Mouse (Mus musculus) right cerebral cortex, postnatal 14 days (tissue): ENCODE results near the gene Hist1h3e.

Source experiments
- DNase-seq: peaks from one replicate; pipeline ENCODE4 v3.0.0; 2022

Gene Hist1h3e

DNA sequence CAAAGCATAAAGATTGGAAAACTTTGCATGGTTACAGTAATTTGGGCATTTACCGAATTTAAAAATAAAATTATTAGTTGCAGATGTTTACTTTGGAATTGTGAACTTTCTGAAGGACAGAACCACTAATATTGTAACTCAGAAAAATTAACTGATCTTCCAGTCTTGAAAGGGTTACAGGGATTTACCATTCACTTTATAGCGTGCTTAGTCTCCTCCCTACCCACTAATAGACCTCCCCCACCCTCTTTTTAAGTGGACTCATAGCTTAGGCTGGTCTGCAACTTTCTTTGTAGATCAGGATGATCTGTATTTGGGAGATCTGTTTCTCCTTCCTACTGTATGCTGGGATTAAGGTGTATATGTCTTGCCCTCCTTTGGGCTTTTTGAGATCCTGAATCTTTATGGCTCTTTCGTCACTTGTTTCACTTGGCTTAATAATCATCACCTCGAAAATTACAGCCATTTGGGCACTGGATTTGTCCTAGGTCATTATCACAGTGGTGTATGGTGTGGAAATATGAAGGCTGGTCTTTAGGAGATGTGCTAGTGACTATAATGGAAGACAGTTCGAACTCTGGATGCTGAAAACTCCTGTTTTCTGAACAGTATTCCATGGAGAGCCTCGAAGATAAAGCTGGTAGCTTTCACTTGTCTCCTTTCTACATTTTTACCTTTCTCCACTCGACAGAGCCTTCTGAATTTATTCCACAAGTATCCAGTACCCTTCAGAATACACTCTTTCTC is 25.9 kb downstream of the Hist1h3e start:
- no peak for DNase-seq

DNA sequence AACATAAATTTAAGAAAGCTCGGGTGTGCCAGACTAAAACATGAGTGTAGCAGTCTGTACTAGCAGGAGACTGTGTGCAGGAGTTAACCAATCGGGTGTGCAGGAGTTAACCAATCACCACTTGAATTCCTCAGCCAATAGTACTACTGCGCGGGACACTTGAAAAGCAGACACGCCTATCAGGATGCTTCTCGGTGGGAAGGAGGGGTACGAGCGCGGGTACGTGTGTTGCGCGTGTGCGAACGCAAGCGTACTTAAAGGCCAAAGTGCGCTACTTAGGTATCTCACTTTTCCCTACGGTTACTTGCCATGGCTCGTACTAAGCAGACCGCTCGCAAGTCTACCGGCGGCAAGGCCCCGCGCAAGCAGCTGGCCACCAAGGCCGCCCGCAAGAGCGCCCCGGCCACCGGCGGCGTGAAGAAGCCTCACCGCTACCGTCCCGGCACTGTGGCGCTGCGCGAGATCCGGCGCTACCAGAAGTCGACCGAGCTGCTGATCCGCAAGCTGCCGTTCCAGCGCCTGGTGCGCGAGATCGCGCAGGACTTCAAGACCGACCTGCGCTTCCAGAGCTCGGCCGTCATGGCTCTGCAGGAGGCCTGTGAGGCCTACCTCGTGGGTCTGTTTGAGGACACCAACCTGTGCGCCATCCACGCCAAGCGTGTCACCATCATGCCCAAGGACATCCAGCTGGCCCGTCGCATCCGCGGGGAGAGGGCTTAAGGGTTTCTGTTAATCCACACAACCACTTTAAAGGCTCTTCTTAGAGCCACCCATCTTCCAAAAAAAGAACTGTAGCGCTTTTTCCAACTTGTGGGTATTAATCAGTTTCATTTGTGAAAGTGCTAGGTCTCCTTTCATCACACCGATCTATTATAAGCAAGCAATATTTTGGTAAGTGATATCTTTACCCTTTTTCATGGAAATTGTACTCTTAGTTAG is 26.8 kb downstream of the Hist1h3e start, which contains the start of gene Hist1h3g:
Gene Hist1h3g (plus strand): TSS at position 286 of the 939 bp plus-strand sequence.
- peak; percentile 91 for DNase-seq

DNA sequence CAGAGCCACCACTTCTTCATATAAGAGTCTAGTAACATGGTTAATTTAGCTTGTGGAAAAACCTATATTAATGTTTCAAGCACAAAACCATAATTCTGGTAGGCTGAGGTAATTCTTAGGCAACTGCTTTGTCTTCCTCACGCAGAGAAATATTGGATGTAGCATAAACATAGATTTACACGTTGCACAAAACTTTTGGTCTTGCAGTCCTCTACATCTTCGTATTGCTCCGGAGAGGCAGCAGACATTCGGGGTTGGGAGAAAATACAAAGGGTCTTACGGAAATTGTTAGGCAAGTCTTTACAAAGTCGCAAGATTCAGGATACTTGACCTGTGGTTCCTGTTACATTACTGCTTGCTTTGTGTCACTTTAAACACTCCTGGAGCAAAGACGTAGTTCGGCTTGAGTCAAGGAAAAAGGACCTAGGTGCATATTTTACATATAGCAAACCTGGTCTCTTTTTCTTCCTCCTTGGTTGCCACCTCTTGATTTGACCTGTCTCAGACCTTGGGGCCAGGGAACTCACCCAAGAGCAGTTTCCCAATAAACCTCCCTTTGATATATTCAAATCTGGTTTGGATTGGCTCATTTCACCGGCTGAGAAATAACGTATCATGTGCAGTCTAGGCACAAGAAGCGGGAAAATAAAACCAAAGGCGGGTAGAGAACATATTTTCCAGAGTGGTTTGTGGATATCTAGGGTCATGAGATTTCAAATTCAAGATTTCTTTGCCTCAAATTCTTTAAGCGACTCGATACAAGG is 27.6 kb downstream of the Hist1h3e start:
- DNase-seq: no peak

DNA sequence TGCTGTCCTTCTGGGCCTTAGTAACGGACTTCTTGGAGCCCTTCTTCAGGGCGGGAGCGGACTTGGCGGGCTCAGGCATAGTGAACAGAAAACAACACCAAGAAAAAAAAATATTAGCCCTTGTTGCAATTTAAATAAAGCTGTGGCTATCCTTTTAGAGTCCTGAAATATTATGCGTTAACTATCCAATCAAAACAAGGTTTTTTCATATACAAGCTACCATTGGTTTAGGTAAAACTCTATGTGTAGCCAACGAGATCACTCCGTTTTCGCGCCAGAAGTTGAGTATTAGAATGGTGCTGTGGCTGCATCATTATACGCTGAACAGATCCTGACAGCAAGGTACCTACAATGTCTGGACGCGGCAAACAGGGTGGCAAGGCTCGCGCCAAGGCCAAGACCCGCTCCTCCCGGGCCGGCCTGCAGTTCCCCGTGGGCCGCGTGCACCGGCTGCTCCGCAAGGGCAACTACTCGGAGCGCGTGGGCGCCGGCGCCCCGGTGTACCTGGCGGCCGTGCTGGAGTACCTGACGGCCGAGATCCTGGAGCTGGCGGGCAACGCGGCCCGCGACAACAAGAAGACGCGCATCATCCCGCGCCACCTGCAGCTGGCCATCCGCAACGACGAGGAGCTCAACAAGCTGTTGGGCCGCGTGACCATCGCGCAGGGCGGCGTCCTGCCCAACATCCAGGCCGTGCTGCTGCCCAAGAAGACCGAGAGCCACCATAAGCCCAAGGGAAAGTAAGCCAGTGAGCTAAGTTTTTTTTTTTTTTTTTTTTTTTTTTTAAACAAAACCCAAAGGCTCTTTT is 28.4 kb downstream of the Hist1h3e start, which contains the start of gene Hist1h2af:
Gene Hist1h2af (plus strand): TSS at position 347 of the 808 bp plus-strand sequence.
- DNase-seq: peak; percentile 57

DNA sequence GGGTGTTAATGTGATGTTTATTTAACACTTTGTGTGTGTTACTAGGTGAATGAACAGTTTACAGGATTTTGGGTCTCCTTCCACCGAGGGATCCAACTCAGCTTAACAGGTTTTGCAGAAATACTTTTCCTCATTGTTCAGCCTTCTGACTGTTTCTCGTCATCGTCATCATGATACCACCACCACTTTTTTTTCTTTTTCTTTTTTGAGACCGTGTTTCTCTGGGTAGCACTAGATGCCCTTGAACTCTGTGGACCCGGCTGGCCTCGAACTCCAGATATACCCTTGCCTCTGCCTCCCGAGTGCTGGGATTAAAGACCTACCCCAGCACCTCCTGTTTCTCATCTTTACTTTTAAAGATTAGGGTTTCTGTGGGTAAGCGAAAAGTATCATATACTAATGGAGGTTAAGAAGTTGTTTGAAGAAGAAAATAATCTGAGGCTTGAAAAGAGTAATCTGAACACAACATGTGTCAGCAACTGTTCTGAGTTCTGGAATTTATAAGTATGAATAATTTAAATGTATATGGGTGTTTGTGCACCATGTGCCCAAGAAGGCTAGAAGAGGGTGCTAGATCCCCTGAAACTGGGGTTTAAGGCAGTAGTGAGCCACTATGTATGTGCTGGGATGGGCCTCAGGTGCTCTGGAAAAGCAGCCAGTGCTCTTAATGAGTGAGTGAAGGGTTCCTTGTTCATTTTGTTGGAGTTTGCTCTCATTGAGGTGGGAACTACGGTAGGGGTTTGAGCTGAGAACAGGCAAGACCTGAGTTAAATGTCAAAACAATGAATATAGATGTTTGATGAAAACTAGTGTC is 29.7 kb downstream of the Hist1h3e start:
- no peak for DNase-seq

DNA sequence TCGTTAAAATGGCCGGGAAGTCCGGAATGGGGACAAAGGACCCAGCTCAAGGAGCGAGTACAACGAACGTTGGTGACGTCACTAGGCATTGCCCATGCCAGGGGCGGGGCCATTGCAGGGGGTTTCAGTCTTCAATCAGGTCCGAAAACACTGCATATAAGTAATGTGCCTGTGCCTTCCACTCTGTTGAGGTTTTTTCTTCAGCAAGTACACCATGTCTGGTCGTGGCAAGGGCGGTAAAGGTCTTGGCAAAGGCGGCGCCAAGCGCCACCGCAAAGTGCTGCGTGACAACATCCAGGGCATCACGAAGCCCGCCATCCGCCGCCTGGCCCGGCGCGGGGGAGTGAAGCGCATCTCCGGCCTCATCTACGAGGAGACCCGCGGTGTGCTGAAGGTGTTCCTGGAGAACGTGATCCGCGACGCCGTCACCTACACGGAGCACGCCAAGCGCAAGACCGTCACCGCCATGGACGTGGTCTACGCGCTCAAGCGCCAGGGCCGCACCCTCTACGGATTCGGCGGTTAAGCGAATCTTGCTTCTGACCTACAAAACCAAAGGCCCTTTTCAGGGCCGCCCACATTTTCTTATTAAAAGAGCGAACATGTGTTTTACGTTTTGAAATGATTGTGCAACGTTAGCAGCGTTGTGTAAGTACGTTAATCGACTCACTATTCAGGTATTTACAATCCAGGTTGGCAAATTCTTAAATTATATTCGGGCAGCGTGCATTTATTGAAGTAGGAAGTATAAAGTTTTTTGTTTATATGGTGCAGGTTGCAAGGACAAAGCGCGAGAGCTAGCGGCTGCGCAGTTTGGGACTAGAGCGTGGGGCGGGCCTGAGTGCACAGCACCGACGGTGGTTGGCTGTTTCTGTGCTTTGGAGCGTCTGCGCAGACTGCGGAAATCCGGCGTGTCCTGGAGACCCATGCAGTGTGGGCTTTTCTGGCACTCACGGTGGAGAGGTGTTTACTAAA is 31.0 kb downstream of the Hist1h3e start, which contains the start of gene Hist1h4h:
Gene Hist1h4h (plus strand): TSS at position 150 of the 975 bp plus-strand sequence.
- DNase-seq: peak; percentile 89

DNA sequence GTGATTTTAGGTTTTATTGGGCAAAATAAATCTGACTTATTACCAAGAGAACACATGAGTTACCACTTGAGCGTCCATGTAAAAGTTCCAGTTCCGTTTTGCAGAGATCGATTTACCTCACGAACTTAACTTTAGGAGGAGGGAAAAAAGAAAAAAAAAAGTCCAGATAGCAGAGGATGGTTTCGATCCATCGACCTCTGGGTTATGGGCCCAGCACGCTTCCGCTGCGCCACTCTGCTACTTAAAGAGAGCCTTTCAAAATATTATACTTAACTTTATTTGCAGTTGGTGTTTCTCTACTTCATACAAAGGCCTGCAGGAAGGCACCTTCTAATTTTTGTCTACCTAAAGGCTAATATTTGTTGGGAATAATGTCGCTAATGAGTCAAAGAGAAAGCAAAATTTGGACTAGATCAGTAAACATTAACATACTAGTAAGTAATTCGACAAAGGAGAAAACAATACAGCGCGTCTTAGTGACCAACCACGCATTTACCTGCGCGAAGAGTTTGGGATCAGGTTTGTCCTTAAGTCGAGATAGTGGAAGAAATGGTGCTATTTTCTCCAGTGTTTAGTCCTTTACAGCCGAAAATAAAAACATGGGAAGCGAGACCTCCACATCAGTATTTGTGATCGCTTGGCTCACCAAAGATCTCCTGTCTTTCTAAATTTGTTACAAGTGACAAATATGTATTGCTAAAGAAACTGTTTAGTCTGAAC is 31.8 kb downstream of the Hist1h3e start:
- DNase-seq: peak; percentile 21

DNA sequence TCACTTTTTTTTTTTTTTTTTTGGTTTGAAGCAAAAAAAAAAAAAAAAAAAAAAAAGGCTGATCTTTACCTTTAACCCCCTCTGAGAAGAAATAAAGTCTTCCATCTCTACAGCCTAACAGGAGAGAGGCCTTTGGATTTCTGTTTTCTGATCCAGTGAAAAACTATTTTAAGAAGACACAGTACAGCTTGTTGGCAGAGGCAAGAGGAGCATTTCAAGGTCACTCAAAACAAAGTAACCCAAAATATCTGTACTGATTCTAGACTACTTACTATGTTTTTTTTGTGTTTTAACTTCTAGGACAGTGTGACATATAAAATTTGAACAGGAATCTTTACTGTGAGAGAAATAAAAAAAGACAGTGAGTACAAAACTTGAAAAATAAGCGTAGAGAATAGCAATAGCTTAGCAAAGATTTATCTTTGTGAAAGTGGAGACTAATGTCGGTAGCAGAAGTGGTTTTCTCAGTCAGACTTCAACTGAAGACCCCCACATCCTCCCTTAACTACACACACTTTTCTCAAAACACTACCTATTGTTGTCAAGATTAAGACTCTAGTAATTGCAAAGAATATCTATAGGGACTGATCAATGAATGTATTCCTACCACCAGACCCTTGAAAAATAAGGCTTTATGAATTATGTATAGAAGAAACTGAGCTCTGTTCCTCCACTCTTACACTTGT is 32.5 kb downstream of the Hist1h3e start:
- no peak for DNase-seq

DNA sequence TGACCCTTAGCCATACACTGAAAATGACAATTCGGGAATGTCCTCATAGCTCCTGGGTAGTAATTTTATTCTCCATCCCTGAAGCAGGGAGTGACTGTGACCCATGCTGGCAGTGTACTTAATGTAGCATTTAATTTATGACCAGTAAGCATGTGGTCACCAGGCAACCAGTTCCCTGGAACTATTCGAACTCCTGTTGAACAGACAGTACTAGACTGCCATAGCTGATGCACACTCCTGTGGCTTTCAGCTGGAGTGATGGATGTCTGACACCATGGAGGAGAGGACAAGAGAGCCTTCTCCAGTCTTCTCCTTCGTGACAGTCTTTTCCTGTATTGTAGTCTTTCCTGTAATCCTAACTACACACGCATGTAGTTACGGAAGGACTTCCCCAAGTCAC is 33.2 kb downstream of the Hist1h3e start:
- DNase-seq: no peak

DNA sequence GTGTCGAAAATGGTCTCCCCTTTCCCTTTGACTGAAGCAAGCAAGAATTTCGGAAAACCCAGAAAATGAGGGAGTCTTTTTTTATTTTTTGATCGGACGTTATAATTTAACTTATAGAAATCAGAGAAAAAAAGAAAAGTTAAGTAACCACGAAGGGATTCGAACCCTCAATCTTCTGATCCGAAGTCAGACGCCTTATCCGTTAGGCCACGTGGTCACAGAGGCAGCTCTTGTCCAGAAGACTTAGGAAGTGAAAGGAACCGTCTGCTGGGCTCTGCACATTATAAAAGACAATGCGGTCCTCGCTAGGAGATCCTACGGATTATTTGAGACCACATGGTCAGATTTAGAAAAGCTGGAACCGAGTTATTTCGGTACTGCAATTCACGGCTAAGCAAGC is 35.9 kb downstream of the Hist1h3e start:
- peak; percentile 85 for DNase-seq

DNA sequence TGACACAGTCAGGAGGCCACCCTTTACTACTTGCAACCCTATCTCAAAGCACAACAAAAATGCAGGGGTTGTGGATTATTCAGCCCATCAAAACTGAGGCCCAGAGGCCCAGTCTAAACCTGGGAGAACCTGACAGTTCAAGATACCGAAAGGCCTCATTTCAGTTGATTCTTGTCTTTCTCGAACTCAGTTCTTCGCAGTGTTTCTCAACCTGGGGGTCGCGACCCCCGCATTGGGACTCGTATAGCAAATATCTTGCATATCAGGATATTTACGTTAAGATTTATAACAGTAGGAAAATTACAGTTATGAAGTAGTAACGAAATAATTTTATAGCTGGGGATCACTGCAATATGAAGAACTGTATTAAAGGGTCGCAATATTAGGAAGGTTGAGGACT is 36.3 kb downstream of the Hist1h3e start:
- DNase-seq: no peak

DNA sequence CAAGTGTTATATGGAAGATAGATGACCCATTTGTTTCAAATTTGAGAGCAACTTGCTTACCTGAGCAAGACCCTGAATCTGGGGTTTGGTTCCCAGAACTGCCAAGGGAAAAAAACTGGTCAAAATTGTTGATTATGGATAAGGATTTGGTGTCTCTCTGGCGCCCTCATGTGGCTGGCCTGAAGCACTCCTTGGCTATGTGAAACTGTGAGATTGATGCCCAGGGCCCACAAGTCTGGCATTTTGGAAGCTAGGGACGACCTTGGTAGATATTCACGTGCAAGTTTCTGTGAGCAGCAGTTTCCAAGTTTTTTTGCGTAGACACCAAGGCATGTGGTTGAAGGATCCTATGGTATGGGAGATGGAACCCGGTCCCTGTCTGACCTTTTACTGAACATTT is 37.5 kb downstream of the Hist1h3e start:
- peak; percentile 57 for DNase-seq

DNA sequence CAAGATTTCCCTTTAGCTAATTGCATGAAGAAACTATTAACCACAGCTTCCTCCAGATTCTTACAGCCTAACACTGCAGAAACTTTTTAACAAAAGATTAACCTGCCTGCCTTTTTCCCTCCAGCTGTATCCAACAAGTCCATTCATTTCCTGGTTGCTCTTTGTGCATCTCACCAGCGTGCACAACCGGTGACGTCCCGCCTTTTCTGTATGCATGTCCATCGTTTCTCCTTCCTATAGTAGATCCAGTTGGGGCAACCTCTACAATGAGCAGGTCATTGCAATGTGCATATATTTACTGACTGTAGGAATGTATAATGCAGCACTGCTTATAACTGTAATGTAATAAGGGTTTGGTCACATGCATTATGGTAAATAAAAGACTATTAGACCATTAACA is 38.2 kb downstream of the Hist1h3e start:
- no peak for DNase-seq

DNA sequence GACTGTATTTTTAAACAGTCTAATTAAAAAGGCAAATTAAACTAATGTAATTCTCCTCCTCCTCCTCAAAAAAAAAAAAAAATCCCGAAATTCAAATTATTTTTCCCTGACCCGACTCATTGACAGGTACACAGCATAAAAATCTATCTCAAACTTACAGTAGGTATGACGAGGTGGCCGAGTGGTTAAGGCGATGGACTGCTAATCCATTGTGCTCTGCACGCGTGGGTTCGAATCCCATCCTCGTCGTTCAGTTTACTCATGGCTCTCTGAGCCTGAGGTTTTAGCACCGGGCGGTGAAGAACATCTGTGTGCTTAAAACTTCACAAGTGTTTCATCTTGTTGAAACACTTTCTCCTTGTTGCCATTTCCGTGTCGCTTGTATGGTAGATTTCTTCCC is 40.5 kb downstream of the Hist1h3e start:
- peak; percentile 65 for DNase-seq

DNA sequence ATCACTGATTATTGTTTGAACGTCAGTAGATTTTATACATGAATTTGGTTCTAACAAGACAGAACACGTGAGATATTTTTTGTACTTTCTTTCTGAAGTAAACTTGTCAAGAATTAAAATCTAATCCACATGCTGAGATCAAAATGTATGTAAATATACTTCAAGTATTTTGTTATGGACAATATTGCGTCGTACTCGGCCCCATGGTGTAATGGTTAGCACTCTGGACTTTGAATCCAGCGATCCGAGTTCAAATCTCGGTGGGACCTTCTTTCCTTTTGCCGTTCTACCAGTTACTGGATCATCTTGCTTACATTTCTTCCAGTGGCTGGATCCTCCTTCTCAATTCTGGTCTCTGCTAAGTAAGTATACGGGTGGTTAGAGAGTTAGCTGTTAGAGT is 42.8 kb downstream of the Hist1h3e start:
- DNase-seq: peak; percentile 70

DNA sequence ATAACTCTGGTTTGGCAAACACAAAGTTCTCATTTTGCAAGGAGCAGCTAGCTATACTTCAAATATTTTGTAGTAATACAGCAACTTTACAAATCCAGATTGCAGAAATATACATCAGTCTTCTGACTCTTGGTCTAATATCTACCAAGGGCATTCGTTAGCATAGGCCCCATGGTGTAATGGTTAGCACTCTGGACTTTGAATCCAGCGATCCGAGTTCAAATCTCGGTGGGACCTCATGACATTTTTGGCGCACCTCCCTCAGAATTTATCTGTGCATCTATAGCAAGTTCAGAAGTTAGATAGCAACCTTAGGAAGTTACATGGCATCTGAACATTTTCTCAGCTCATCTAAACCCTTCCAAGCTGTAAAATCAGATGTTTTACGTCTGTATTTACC is 43.3 kb downstream of the Hist1h3e start:
- peak; percentile 55 for DNase-seq

DNA sequence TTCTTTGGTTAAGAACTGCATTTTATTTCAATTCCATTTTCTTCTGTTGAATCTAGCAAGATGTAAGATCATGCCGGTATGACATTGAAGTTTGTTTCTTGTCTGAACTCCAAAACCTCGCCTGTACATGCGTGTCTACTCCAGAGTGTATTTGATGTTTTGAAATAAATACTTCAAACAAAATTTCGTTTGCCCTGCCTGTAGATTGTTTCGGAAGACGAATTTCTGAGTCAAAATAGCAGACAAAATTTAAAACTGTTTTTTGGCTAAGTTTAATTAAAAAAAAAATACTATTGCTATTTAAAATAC is 43.9 kb downstream of the Hist1h3e start:
- DNase-seq: no peak

DNA sequence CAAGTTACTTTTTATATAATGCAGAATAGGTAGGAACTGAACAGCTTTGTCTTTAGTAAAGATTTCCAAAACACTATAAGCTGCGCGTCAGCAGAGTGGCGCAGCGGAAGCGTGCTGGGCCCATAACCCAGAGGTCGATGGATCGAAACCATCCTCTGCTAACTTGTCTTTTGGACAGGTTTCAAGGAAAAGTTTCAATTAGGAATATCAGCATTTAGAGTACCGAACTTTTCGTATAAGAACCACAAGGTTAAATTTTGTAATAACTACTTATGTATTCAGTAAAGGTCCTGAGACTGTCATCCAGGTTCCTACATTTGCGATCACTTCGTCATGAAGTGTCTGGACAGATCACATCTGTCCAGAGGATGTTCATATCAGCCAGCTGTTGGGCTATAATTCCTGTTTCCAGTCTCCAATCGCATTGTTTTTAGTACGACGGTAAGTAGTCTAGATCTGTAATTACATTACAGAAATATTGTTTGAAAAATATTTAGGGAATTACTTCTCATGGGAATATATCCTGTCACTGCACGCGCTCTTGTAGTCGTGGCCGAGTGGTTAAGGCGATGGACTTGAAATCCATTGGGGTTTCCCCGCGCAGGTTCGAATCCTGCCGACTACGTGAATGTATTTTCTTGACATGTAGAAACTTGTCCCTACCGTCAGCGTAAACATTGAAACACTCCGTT is 44.4 kb downstream of the Hist1h3e start:
- peak; percentile 86 for DNase-seq
